Mouse (Mus musculus): Measurements from ENCODE around the gene Grid1. TPM values are rescaled to one million over a fixed set of nuclear protein-coding genes. Genes with fewer than 3 reads are reported as not detected.

Gene Grid1
- polyA plus RNA-seq, 1 experiment from 2014 or later = 0.42 TPM

DNA sequence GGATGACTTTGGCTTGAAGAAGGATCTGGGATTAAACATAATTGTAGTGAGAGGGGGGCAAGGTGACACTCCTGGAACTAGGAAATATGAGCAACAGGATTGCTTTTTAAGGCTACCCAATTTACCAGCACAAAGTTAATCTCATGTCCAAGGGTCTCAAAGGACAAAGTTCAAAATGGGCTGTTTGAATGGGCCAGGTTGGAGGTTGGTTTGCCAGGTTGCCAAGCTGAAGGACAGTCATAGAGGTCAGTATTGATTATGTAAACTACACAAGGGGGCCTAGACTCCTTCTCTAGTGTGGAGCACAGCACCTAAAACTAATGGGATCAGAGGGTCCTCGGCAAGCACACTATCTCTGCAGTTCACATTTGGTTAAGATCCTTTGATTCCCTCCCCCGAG is 300.2 kb downstream of the Grid1 start:
- no peaks in the 10 kb centered on the region for H3K4me1 ChIP-seq (replicated peaks)
- no peaks in the 10 kb centered on the region for H3K36me3 ChIP-seq
- no peaks in the 10 kb centered on the region for H3K9me3 ChIP-seq
- no peak overlapping the region for H3K4me3 ChIP-seq
- H3K27ac ChIP-seq = no peak overlapping the region
- H3K27me3 ChIP-seq (ENCODE audit: insufficient read depth, poor library complexity, severe bottlenecking) = no peaks in the 10 kb centered on the region
- no peak for DNase-seq (ENCODE audit: low spot score)
- WGBS = 73% methylated on average over 2 of the region's 2 CpGs

DNA sequence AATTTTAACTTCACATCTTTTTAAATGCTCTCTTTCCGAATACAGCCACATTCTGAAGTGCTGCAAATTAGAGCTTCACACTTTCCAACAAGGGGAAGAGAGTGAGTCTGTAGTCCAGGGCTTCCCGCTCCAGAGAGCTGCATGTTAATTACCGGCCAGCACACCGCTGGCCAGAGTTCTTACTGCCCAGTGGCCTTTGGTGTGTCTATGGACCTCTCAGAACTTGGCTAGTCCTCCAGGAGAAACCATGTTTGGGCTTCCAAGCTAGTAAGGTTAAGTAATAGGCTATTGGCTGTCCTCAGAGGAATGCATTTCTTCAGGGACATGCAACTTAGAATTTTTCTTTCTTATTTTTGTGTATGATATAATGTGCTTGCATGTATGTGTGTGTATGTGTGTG is 301.0 kb downstream of the Grid1 start:
- DNase-seq (ENCODE audit: low spot score) = no peak
- H3K36me3 ChIP-seq = no peaks in the 10 kb centered on the region
- no peaks in the 10 kb centered on the region for H3K9me3 ChIP-seq
- H3K27me3 ChIP-seq (ENCODE audit: insufficient read depth, poor library complexity, severe bottlenecking) = no peaks in the 10 kb centered on the region
- H3K27ac ChIP-seq = no peak overlapping the region
- no peaks in the 10 kb centered on the region for H3K4me1 ChIP-seq (replicated peaks)
- no peak overlapping the region for H3K4me3 ChIP-seq
- WGBS = 89% methylated on average over 4 of the region's 4 CpGs

DNA sequence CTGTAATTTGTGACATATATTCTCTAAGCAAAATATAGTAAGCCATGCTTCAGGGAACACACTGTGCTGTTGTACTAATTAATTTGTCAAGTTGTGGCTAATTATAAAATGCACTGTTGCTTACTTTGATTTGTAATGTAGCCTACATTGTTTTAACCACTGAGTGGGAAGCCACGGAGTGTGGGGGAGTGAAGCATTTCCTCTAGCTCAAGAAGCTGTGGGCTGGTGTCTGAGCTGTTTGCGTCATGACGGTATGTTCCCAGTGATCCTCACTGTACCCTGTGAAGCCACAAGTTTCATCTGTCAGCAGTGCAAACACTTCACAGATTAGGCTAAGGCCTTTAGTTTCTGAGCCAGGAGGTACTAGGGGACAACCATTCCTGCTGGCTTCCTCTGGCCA is 302.2 kb downstream of the Grid1 start:
- Histone ChIP-seq H3K27me3 (ENCODE audit: insufficient read depth, poor library complexity, severe bottlenecking) (no peaks in the 10 kb centered on the region), H3K4me1 (replicated peaks) (no peaks in the 10 kb centered on the region), H3K9me3 (no peaks in the 10 kb centered on the region), H3K4me3 (no peak overlapping the region), H3K27ac (no peak overlapping the region), H3K36me3 (no peaks in the 10 kb centered on the region)
- 84% methylated on average over 3 of the region's 3 CpGs for WGBS
- DNase-seq (ENCODE audit: low spot score) = no peak

DNA sequence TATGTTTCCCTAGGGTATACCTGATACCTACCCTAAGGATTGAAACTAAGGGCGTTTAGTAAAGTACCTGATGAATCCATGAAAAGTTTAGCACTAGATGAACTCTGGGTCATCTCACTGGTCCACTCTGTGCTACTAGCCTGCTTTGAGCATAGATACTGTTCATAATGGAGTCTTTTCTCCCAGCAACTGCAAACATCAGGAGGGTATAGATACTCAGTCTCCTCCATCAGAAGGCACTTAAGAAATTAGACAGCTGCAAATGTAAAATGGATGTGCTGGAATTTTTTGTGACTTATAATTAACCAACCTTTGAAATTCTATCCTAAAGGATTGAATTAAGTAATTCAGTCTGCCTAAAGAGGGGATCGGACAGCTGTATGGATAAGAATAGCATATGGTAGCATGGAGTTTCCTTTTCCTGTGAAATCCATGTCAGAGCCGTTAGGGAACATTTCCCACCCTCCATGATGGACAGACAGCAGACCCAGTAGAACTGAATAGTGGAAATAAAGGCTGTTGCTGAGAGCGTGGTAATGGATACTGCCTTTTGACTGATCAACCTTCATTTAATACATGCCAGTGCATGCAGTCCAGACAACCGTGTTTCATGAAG is 303.5 kb downstream of the Grid1 start:
- no peak for DNase-seq (ENCODE audit: low spot score)
- 83% methylated on average over 5 of the region's 5 CpGs for WGBS
- H3K9me3 ChIP-seq = no peaks in the 10 kb centered on the region
- H3K4me3 ChIP-seq = no peak overlapping the region
- no peaks in the 10 kb centered on the region for H3K27me3 ChIP-seq (ENCODE audit: insufficient read depth, poor library complexity, severe bottlenecking)
- no peaks in the 10 kb centered on the region for H3K36me3 ChIP-seq
- H3K27ac ChIP-seq = no peak overlapping the region
- H3K4me1 ChIP-seq (replicated peaks) = no peaks in the 10 kb centered on the region

DNA sequence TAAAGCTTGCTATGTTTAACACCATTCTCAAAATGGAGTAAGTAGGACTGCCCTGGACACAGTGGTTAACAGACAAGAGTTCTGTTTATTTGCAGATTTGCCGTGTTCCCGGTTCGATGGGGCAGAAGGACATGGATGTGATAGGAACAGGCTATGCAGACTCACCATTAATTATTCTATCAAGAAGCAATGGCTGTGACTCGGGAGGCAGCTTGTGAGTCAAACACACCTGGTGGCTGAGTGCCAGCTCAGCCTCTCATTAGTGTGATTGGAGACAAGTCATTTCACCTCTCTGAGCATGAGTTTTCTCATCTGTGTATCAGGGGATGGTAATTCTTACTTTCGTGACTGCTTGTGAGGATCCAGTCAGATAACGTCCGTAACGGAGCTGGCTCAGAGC is 307.7 kb downstream of the Grid1 start:
- no peaks in the 10 kb centered on the region for H3K36me3 ChIP-seq
- no peak for DNase-seq (ENCODE audit: low spot score)
- no peaks in the 10 kb centered on the region for H3K27me3 ChIP-seq (ENCODE audit: insufficient read depth, poor library complexity, severe bottlenecking)
- no peak overlapping the region for H3K27ac ChIP-seq
- WGBS = 91% methylated on average over 8 of the region's 8 CpGs
- H3K4me3 ChIP-seq = no peak overlapping the region
- no peaks in the 10 kb centered on the region for H3K4me1 ChIP-seq (replicated peaks)
- H3K9me3 ChIP-seq = no peaks in the 10 kb centered on the region

DNA sequence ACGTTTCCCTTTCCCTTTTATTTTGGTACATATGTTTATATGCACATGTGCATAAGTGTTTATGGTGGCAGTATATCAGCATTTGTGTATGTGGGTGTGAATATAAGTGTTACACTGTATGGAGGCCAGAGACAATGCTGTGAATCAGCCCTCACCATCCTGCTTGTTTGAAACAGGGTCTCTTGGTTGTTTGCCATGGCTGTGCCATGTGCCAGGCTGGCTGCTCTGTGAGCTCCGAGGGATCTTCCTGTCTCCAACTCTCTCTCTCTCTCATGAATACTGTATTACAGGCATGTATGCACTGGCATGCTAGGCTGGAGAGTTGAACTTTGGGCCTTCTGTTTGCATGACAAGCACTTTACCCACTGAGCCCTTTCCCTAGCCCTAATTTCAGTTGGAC is 315.1 kb downstream of the Grid1 start:
- WGBS = 93% methylated on average over 2 of the region's 2 CpGs
- H3K4me1 ChIP-seq (replicated peaks) = no peaks in the 10 kb centered on the region
- H3K36me3 ChIP-seq = no peaks in the 10 kb centered on the region
- H3K27ac ChIP-seq = no peak overlapping the region
- no peaks in the 10 kb centered on the region for H3K27me3 ChIP-seq (ENCODE audit: insufficient read depth, poor library complexity, severe bottlenecking)
- H3K9me3 ChIP-seq = no peaks in the 10 kb centered on the region
- no peak overlapping the region for H3K4me3 ChIP-seq
- DNase-seq (ENCODE audit: low spot score) = no peak

DNA sequence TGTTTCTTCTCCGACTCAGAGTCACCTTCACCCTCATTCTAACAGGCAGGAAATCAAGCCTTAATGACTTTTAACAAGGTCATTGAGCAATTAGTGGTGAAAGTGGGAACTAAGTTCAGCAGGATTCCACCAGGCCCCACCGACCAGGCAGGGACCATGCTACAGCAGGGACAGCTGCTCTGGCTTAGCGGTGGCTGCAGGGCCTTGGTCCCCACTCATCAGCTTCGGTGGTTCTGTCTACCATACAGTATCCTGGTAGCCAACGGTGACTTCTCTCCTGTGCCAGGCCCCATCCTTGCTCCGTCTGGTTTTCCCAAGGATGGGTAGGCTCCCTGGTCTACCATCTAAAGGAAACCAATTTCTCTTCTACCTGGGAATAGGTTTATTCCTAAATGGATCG is 318.2 kb downstream of the Grid1 start:
- H3K27me3 ChIP-seq (ENCODE audit: insufficient read depth, poor library complexity, severe bottlenecking) = no peaks in the 10 kb centered on the region
- 89% methylated on average over 7 of the region's 7 CpGs for WGBS
- no peaks in the 10 kb centered on the region for H3K36me3 ChIP-seq
- peaks cover 8% of the 10 kb centered on the region; the same call in 1 of the 2 replicates for H3K4me1 ChIP-seq (replicated peaks)
- no peak overlapping the region for H3K4me3 ChIP-seq
- DNase-seq (ENCODE audit: low spot score) = no peak
- H3K27ac ChIP-seq = no peak overlapping the region
- H3K9me3 ChIP-seq = no peaks in the 10 kb centered on the region

DNA sequence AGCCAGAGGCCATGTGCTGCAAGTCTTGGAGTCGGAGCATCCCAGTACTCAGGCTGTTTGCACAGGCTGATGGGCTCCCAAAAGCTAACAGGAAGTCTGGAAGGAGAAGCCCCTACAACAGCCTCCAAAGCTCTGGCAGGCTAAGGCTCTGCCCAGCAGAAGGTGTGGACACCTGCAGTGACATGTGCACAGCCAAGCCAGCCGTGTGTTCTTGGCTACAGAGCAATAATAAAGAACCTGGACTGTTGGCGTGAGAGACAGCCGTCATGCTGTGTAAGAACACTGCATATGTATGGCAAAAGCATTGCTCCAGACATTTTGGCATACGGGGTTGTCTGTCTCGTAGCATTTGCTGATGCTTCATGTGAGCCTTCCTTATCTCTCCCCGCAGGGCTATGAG is 319.9 kb downstream of the Grid1 start:
- Histone ChIP-seq H3K4me1 (replicated peaks) (peaks cover 10% of the 10 kb centered on the region; the same call in 1 of the 2 replicates), H3K27ac (no peak overlapping the region), H3K9me3 (no peaks in the 10 kb centered on the region), H3K4me3 (no peak overlapping the region), H3K36me3 (no peaks in the 10 kb centered on the region), H3K27me3 (ENCODE audit: insufficient read depth, poor library complexity, severe bottlenecking) (no peaks in the 10 kb centered on the region)
- WGBS = 80% methylated on average over 7 of the region's 7 CpGs
- no peak for DNase-seq (ENCODE audit: low spot score)

DNA sequence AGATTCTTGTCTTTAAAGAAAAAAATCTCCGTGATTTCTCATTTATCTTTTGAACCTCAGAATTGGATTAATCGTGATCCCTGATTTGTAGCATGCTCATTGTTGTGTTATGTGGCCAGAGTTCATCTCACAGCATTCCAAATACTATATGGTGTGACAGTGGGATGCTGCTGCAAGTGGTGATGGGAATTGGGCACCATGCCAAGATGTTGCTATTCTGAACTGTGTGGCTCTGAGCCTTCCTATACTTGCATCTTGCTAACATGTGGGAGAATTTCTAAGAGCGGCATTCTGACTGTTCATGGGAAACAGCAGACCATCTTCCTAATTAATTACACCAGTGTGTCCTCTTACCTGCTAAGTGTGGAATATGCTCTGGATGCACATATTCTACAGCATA is 332.5 kb downstream of the Grid1 start:
- no peak overlapping the region for H3K4me3 ChIP-seq
- DNase-seq (ENCODE audit: low spot score) = no peak
- 89% methylated on average over 3 of the region's 3 CpGs for WGBS

DNA sequence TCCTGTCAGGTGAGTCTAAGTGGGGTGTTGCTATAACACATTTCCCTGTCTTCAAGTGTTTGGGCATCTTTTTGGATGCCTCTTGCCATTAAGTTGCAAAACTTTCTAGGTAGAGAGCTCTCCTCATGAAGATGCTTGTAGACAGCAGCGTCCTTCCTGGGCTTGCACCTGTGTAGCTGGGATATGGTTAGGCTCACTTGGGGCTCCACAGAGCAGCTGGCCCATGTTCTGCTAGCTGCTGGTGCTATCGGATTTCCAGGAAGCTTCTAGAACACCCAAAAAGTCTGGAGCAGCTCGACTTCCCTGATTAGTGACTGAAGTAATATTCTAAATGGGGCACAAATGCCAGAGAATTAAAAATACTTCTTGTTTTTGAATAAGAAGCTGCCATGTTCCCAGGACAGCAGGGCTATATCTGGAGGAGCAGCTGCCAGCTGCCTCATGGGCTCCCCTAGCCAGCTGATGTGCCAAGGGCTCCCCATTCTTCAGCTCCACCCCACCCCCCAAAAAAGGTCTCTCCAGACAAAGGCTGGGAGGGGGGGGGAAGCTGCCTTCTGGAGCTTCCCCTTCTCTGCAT is 333.9 kb downstream of the Grid1 start:
- Histone ChIP-seq H3K27ac (no peak overlapping the region), H3K4me3 (no peak overlapping the region)
- WGBS = 71% methylated on average over 3 of the region's 3 CpGs

More for the DNA sequence above, 332.5 kb downstream of the Grid1 start:
- H3K27me3 ChIP-seq (ENCODE audit: insufficient read depth, poor library complexity, severe bottlenecking) = no peaks in the 10 kb centered on the region
- no peak overlapping the region for H3K27ac ChIP-seq
- no peaks in the 10 kb centered on the region for H3K4me1 ChIP-seq (replicated peaks)
- H3K9me3 ChIP-seq = no peaks in the 10 kb centered on the region
- no peaks in the 10 kb centered on the region for H3K36me3 ChIP-seq

DNA sequence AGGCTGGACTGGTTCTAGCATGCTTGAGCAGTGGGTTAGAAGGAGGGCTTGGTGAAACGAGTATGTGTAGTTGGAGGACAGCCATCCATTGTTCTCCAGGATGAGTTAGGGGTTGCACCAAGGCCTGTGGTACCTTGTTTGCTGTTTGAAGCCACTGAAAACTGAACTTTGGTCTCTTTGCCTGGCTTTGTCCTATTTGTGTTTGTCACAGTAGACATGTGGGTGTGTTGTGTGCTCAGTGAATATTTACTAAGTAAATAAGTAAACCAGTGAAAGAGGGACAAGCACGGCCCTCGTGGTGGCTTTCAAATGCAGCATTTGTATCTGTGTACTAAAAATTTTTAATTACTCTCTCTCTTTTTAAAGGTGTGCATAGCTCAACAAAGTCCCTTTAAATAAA is 334.5 kb downstream of the Grid1 start:
- no peak overlapping the region for H3K4me3 ChIP-seq
- DNase-seq (ENCODE audit: low spot score) = no peak
- no peak overlapping the region for H3K27ac ChIP-seq
- no peaks in the 10 kb centered on the region for H3K4me1 ChIP-seq (replicated peaks)
- no peaks in the 10 kb centered on the region for H3K9me3 ChIP-seq
- 74% methylated on average over 3 of the region's 3 CpGs for WGBS
- no peaks in the 10 kb centered on the region for H3K36me3 ChIP-seq
- H3K27me3 ChIP-seq (ENCODE audit: insufficient read depth, poor library complexity, severe bottlenecking) = no peaks in the 10 kb centered on the region

More for the DNA sequence above, 333.9 kb downstream of the Grid1 start:
- H3K36me3 ChIP-seq = no peaks in the 10 kb centered on the region
- DNase-seq (ENCODE audit: low spot score) = no peak
- no peaks in the 10 kb centered on the region for H3K27me3 ChIP-seq (ENCODE audit: insufficient read depth, poor library complexity, severe bottlenecking)
- no peaks in the 10 kb centered on the region for H3K4me1 ChIP-seq (replicated peaks)
- no peaks in the 10 kb centered on the region for H3K9me3 ChIP-seq

DNA sequence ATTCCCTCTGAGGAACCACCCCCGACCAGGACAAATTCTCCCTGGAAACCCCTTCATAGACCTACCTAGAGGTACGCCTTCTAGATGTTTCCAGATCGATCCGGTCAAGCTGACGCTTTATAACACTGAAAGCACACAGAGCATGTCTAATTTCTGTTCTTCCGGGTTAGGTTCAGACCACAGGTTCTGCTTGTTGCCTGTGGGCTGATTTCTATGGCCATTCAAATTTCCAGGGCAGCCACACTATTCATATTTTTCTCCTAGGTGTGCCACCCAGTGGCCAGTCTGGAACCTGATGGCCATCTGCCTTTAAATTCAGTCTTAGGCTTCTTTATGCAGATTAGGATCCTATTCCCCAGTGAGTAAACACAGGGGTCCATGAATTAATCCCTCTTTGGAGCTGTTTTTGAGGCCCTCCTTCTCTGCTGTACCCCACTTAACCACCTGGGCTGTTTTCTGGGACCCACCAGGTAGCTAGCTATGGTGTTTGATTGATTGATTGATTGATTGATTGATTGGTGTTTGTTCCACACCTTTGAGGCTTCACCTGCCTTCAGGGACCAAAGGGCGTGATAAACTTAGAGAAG is 337.3 kb downstream of the Grid1 start:
- no peaks in the 10 kb centered on the region for H3K27me3 ChIP-seq (ENCODE audit: insufficient read depth, poor library complexity, severe bottlenecking)
- no peak overlapping the region for H3K27ac ChIP-seq
- no peak for DNase-seq (ENCODE audit: low spot score)
- H3K9me3 ChIP-seq = no peaks in the 10 kb centered on the region
- WGBS = 77% methylated on average over 7 of the region's 7 CpGs
- H3K4me1 ChIP-seq (replicated peaks) = no peaks in the 10 kb centered on the region
- H3K4me3 ChIP-seq = no peak overlapping the region
- no peaks in the 10 kb centered on the region for H3K36me3 ChIP-seq

DNA sequence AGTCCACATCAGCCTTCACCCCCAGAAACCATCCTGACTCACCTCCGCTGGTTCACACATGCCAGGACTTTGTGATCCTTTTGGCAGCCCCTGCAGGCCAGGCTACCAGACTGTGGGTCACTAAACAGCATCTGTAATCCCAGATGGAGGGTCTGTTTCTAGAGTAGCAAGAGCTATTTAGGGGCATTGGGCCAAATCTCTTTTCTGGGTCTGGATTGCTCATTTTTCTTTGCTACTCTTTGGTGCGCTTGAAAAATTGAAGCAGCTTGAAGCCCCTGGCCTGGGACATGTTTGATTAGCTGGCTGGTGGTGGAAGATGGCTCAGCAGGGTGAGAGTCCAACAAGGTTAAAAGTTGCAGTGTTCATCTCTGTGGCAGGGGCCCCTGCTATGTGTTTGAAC is 339.4 kb downstream of the Grid1 start:
- DNase-seq (ENCODE audit: low spot score) = no peak
- WGBS = 86% methylated on average over 2 of the region's 2 CpGs
- Histone ChIP-seq H3K4me1 (replicated peaks) (no peaks in the 10 kb centered on the region), H3K27ac (no peak overlapping the region), H3K4me3 (no peak overlapping the region), H3K9me3 (no peaks in the 10 kb centered on the region), H3K36me3 (no peaks in the 10 kb centered on the region), H3K27me3 (ENCODE audit: insufficient read depth, poor library complexity, severe bottlenecking) (no peaks in the 10 kb centered on the region)
